Mouse (Mus musculus) embryonic facial prominence, embryonic 13.5 days (tissue): Measurements from ENCODE around the gene Crkl. TPM values are rescaled to one million over a fixed set of nuclear protein-coding genes. Genes with fewer than 3 reads are reported as not detected.

Experiments
- ATAC-seq: fragments of 200-750 bp; cut with Nextera tagmentation; 2 replicates; pipeline ENCODE4 v1.8.0; 2017; ENCODE audit warnings: low read depth; ENCODE audit not compliant: insufficient number of reproducible peaks, insufficient read depth, low FRiP score, low TSS enrichment
- H3K27ac ChIP-seq: fragments of 300-500 bp; sonication (generic); 2 replicates; pipeline ENCODE4 v1.5.1; 2015; ENCODE audit warnings: moderate library complexity, mild to moderate bottlenecking, inconsistent platforms
- H3K27me3 ChIP-seq: fragments of 300-500 bp; sonication (generic); 2 replicates; pipeline ENCODE4 v1.6.1; 2015; ENCODE audit warnings: mild to moderate bottlenecking, inconsistent platforms
- H3K36me3 ChIP-seq: fragments of 300-500 bp; sonication (generic); 2 replicates; pipeline ENCODE4 v1.6.1; 2015; ENCODE audit warnings: mild to moderate bottlenecking, inconsistent platforms
- H3K4me1 ChIP-seq: fragments of 300-500 bp; sonication (generic); 2 replicates; pipeline ENCODE4 v1.6.1; 2015; ENCODE audit warnings: inconsistent platforms
- H3K4me2 ChIP-seq: fragments of 300-500 bp; sonication (generic); 2 replicates; pipeline ENCODE4 v1.6.1; 2015; ENCODE audit warnings: moderate library complexity, mild to moderate bottlenecking, inconsistent platforms
- H3K4me3 ChIP-seq: fragments of 300-500 bp; sonication (generic); 2 replicates; pipeline ENCODE4 v1.5.1; 2015; ENCODE audit warnings: mild to moderate bottlenecking, inconsistent platforms
- H3K9ac ChIP-seq: fragments of 300-500 bp; sonication (generic); 2 replicates; pipeline ENCODE4 v1.6.1; 2015; ENCODE audit warnings: mild to moderate bottlenecking, inconsistent platforms
- H3K9me3 ChIP-seq: fragments of 300-500 bp; sonication (generic); 2 replicates; pipeline ENCODE4 v1.6.1; 2016; ENCODE audit warnings: inconsistent platforms
- WGBS: fragments of 180-500 bp; shearing (Covaris S2); methylation state at CpG from one replicate; pipeline ENCODE4 v1.1.7; 2015; ENCODE audit warnings: mixed read lengths; 5-methylcytosine and 5-hydroxymethylcytosine counted together
- polyA plus RNA-seq: library from polyadenylated mRNA; unstranded; fragments of >200 nt; fragmentation: Nextera tagmentation; extraction: Ambion mirVana; gene quantifications from 2 replicates; pipeline ENCODE4 v1.2.1, GENCODE M21; 2015

Crkl gene
- polyA plus RNA-seq, 1 experiment from 2014 or later: 84.3 TPM

DNA sequence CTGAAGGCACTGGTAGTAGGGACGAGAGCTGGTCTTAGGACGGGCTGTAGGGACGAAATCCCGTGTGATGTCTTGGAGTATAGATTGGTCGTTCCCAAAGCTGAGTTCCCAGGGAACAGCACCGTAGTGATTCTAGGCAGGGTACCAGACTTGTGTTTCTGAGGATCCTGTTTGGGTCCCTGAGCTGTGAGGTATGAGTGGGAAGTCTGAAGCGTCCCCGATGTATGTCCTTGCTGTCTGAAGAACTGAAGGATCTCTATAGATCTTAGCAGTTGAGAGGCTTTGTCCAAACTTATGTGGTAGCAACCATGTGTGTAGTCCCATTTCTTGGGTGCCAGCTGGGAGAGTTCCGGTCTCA lies 57.4 kb downstream of the Crkl start:
- Histone ChIP-seq H3K4me2 (peak overlapping the region; percentile 83), H3K27ac (peak overlapping the region; percentile 94), H3K9ac (peak overlapping the region; percentile 88), H3K4me1 (peaks cover 11% of the 10 kb centered on the region), H3K27me3 (no peaks in the 10 kb centered on the region), H3K4me3 (peak overlapping the region; percentile 82), H3K9me3 (no peaks in the 10 kb centered on the region), H3K36me3 (peaks cover 34% of the 10 kb centered on the region)
- no peak for ATAC-seq
- 8% methylated on average over 9 of the region's 9 CpGs for WGBS

DNA sequence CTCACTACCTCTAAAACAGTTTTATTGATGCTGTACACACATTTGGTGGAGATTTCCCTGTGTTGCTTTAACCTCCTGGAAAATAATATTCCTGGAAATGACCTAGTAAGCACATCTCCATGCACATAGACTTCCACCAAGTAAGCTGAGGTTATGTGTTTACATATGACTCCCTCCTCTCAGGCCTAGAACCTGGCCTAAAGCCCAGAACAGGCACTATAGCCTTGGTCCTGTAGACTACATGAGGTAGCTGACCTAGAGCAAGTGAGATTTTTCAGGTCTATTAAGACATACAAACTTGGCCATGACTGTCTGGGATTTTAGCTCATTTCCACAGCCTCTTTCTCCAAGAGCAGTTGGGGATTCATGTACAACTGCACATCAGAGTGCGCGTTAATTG lies 58.4 kb downstream of the Crkl start:
- 97% methylated on average over 2 of the region's 2 CpGs for WGBS

DNA sequence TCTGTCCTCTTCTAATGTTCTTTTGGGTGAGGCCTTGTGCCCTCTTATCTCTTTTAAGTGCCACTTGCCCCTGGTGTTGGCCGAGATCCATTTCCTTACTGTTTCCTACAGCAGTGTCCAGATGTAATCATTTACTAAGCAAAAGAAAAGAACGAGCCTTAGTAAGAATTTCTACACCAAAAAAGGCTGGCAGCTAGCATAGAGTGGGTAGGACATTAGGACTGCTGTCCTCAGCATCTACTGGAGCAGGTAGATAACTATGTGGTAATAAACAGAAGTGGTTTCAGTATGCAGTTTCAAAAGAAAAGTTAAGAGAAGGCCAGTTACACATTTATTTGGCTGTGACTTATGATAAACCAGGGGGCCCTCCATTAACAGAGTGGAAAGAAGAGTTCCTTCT lies 58.9 kb downstream of the Crkl start:
- no peak overlapping the region for H3K27ac ChIP-seq
- 95% methylated on average over 2 of the region's 2 CpGs for WGBS
- H3K9ac ChIP-seq: no peak overlapping the region
- ATAC-seq: no peak
- H3K4me2 ChIP-seq: no peak overlapping the region
- no peak overlapping the region for H3K4me3 ChIP-seq
- H3K9me3 ChIP-seq: no peaks in the 10 kb centered on the region
- peaks cover 48% of the 10 kb centered on the region for H3K36me3 ChIP-seq
- no peaks in the 10 kb centered on the region for H3K27me3 ChIP-seq
- peaks cover 11% of the 10 kb centered on the region for H3K4me1 ChIP-seq

More for the DNA sequence above, 58.4 kb downstream of the Crkl start:
- H3K27ac ChIP-seq: no peak overlapping the region
- no peaks in the 10 kb centered on the region for H3K9me3 ChIP-seq
- peak overlapping the region; percentile 82 for H3K4me3 ChIP-seq
- H3K4me2 ChIP-seq: peak overlapping the region; percentile 83
- H3K36me3 ChIP-seq: peaks cover 43% of the 10 kb centered on the region
- H3K9ac ChIP-seq: peak overlapping the region; percentile 88; the same call in 1 of the 2 replicates
- peaks cover 11% of the 10 kb centered on the region for H3K4me1 ChIP-seq
- no peaks in the 10 kb centered on the region for H3K27me3 ChIP-seq
- no peak for ATAC-seq

GRCm38 (mm10) chr16:17511431-17511830 lies 59.6 kb downstream of the Crkl start:
- Histone ChIP-seq H3K4me1 (peaks cover 11% of the 10 kb centered on the region), H3K36me3 (peaks cover 56% of the 10 kb centered on the region), H3K9ac (peak overlapping the region; percentile 37; the same call in 1 of the 2 replicates)

DNA sequence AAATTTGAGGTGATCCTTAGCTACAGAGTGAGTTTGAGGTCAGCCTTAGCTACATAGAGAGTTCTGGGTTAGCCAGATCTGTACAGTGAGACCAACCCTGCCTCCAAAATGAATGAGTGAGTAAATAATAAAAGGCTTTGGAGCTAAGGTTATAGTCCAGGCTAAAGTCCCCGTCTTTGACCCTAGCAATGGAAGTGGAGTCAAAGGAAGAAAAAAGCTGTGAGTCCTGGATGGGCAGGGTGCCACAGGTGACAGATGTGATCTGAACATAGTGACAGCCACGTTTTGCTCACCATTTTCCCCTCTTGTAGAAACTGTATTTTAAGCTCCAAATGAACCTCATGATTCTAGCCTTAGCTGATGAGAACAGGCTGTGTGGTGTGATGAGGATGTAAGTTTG lies 67.1 kb downstream of the Crkl start:
- ATAC-seq: no peak
- peaks cover 98% of the 10 kb centered on the region for H3K36me3 ChIP-seq
- H3K27ac ChIP-seq: no peak overlapping the region
- no peaks in the 10 kb centered on the region for H3K9me3 ChIP-seq
- no peak overlapping the region for H3K4me2 ChIP-seq
- H3K9ac ChIP-seq: no peak overlapping the region
- H3K27me3 ChIP-seq: no peaks in the 10 kb centered on the region
- H3K4me1 ChIP-seq: no peaks in the 10 kb centered on the region
- 87% methylated on average over 2 of the region's 2 CpGs for WGBS
- H3K4me3 ChIP-seq: no peak overlapping the region

More at GRCm38 (mm10) chr16:17511431-17511830, 59.6 kb downstream of the Crkl start:
- WGBS: 91% methylated on average over 4 of the region's 4 CpGs
- Histone ChIP-seq H3K4me2 (no peak overlapping the region), H3K27me3 (no peaks in the 10 kb centered on the region), H3K27ac (no peak overlapping the region), H3K4me3 (no peak overlapping the region), H3K9me3 (no peaks in the 10 kb centered on the region)
- ATAC-seq: no peak

DNA sequence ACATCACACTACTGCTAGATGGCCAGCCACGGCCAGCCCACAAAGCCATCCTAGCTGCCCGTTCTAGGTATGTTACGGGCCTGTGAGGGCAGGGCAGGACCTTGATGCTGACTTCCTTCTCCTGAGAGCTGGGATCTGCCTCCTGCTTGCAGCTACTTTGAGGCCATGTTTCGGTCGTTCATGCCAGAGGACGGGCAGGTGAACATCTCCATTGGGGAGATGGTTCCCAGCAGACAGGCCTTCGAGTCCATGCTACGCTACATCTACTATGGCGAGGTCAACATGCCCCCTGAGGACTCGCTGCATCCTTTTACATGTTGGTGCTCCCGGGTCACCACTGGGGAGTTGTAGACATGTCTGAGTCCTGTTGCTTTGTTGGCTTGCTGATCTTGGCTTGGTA lies 72.4 kb downstream of the Crkl start:
- Histone ChIP-seq H3K27me3 (no peaks in the 10 kb centered on the region), H3K4me2 (no peak overlapping the region), H3K9me3 (no peaks in the 10 kb centered on the region), H3K4me3 (no peak overlapping the region), H3K9ac (no peak overlapping the region), H3K36me3 (peaks cover 97% of the 10 kb centered on the region), H3K27ac (no peak overlapping the region), H3K4me1 (no peaks in the 10 kb centered on the region)
- ATAC-seq: no peak
- 94% methylated on average over 11 of the region's 11 CpGs for WGBS

DNA sequence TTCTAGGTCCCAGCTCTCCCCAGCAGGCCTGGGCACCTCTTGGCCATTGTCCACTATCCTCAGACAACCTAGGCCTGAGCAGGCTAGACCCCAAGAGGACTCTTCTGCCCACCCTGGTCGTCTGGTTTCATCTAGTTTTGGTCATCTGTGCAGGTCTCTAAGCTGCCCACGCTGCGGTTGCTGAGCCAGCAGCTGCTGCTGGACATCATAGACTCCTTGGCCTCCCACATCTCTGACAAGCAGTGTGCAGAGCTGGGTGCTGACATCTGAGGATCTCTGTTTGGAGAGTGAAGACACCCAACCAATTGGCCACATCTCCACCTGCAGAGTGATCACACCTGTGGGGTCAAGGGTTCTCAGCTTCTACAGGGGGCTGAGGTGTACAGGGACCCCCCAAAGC lies 73.7 kb downstream of the Crkl start:
- WGBS: 85% methylated on average over 3 of the region's 3 CpGs
- H3K27ac ChIP-seq: no peak overlapping the region
- no peak overlapping the region for H3K9ac ChIP-seq
- ATAC-seq: no peak
- peaks cover 84% of the 10 kb centered on the region for H3K36me3 ChIP-seq
- H3K4me1 ChIP-seq: peaks cover 8% of the 10 kb centered on the region
- no peak overlapping the region for H3K4me3 ChIP-seq
- H3K4me2 ChIP-seq: no peak overlapping the region
- H3K9me3 ChIP-seq: no peaks in the 10 kb centered on the region
- H3K27me3 ChIP-seq: no peaks in the 10 kb centered on the region

DNA sequence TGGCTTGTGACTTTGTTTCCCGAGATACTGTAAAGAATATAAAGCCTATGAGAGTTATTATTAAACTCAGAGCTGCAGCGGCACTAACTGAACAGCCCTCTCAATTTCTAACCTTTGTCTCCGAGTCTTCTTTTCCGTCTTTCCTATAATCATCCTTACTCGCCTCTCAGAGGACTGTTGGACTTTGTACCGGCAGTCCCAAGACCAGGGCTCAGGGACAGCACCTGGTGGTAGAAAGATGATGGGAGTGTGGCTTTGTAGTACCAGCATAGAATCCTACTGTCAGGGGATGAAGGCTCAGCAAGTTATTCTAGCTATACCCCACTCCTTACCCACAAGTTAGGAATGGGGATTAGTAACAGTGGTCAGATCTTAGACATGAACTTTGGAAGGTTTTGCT lies 74.4 kb downstream of the Crkl start:
- WGBS: 89% methylated on average over 6 of the region's 6 CpGs
- no peak for ATAC-seq
- H3K4me1 ChIP-seq: peaks cover 8% of the 10 kb centered on the region
- H3K9ac ChIP-seq: no peak overlapping the region
- H3K9me3 ChIP-seq: no peaks in the 10 kb centered on the region
- H3K27me3 ChIP-seq: no peaks in the 10 kb centered on the region
- peaks cover 77% of the 10 kb centered on the region for H3K36me3 ChIP-seq
- H3K4me2 ChIP-seq: no peak overlapping the region
- no peak overlapping the region for H3K4me3 ChIP-seq
- H3K27ac ChIP-seq: no peak overlapping the region

DNA sequence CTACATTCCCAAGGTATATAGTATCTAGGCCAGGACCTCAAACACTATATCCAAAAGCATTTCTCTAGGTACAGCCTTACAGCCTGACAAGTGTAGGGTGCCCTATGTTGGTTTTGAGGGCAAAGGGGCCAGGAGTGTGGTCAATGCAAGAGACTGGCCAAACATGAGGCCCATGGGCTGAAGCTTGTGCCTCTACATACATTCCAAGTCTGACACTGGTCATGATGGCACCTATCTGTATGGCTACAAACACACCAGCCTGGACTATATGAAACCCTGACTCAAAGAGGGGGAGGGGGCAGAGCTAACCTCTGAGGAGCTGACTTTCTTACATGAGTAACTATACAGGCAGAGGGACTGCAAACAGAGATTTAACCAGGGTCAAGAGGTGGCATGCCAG lies 75.8 kb downstream of the Crkl start:
- Histone ChIP-seq H3K4me2 (no peak overlapping the region), H3K36me3 (peaks cover 63% of the 10 kb centered on the region), H3K4me3 (no peak overlapping the region), H3K27me3 (no peaks in the 10 kb centered on the region), H3K9me3 (no peaks in the 10 kb centered on the region), H3K27ac (no peak overlapping the region), H3K9ac (no peak overlapping the region), H3K4me1 (peaks cover 15% of the 10 kb centered on the region)
- no peak for ATAC-seq

GRCm38 (mm10) chr16:17528276-17528675 lies 76.5 kb downstream of the Crkl start:
- no peak overlapping the region for H3K4me3 ChIP-seq
- peaks cover 15% of the 10 kb centered on the region for H3K4me1 ChIP-seq
- H3K36me3 ChIP-seq: peaks cover 56% of the 10 kb centered on the region
- H3K4me2 ChIP-seq: no peak overlapping the region
- H3K9ac ChIP-seq: 0 out of 2 replicates have a peak overlapping the region, but pooled peaks have one; percentile 17
- no peaks in the 10 kb centered on the region for H3K27me3 ChIP-seq
- no peak overlapping the region for H3K27ac ChIP-seq
- H3K9me3 ChIP-seq: no peaks in the 10 kb centered on the region
- 87% methylated on average over 13 of the region's 13 CpGs for WGBS
- no peak for ATAC-seq

DNA sequence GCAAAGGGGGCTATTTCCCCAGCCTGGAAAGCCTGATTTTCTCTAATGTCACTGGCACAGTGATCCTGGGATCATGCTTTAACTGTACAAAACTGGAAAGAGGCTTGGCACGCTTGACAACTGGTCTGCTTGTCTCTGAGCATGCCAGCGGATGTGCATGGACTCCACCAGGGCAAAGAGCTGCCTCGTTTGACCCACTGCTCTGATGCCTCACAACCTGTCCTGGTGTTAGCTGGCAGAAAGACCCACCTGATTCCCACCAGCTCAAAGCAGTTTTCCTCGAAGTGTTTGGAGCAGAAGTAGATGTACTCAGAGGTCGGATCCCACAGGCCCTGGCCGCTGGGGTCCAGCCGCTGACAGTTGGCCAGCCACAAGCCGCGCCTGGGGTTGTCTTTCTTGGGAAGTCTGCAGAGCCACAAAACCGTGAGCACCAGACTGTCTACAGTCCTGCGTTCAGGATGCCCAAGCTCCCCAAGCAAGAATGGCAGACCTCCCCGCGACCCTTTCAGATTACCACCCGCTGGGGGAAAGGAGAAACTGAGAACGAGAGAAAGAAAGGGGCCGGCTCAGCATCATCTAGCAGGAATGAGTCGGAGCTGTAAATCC lies 78.3 kb downstream of the Crkl start:
- no peaks in the 10 kb centered on the region for H3K9me3 ChIP-seq
- WGBS: 16% methylated on average over 17 of the region's 17 CpGs
- ATAC-seq: no peak

GRCm38 (mm10) chr16:17530640-17531288 lies 79.0 kb downstream of the Crkl start, which contains the start of gene Thap7:
TSS of gene Thap7 (minus strand) at chr16:17531136.
- Histone ChIP-seq H3K4me1 (peaks cover 15% of the 10 kb centered on the region), H3K27me3 (no peaks in the 10 kb centered on the region), H3K4me2 (peak within 1 kb of the TSS; percentile 76), H3K9ac (peak within 1 kb of the TSS; percentile 86), H3K9me3 (no peaks in the 10 kb centered on the region), H3K36me3 (peaks cover 34% of the 10 kb centered on the region), H3K27ac (peak within 1 kb of the TSS; percentile 97), H3K4me3 (peak within 1 kb of the TSS; percentile 64)
- WGBS: under 1% methylated on average over 67 of the region's 67 CpGs
- ATAC-seq: peak; percentile 93

More for the DNA sequence above, 78.3 kb downstream of the Crkl start:
- peak overlapping the region; percentile 76 for H3K4me2 ChIP-seq
- peak overlapping the region; percentile 86 for H3K9ac ChIP-seq
- peak overlapping the region; percentile 64 for H3K4me3 ChIP-seq
- H3K27ac ChIP-seq: peak overlapping the region; percentile 97
- peaks cover 40% of the 10 kb centered on the region for H3K36me3 ChIP-seq
- peaks cover 15% of the 10 kb centered on the region for H3K4me1 ChIP-seq
- H3K27me3 ChIP-seq: no peaks in the 10 kb centered on the region
